Mouse (Mus musculus): ENCODE measurements around the gene P2ry10.

- TF ChIP-seq CTCF (IDR thresholded peaks at IDR 0.05; ENCODE audit: low read depth) = no peak
- no peak for TF ChIP-seq EP300 (IDR thresholded peaks at IDR 0.05; ENCODE audit: low read depth)
Measured at GRCm38 (mm10) chrX:107150027-107150426, 61.7 kb downstream of the P2ry10 start.

Measured in liver, postnatal 0 days (tissue).